11 mouse cellular contexts compared by ENCODE assay signal in the genomic region with DNA sequence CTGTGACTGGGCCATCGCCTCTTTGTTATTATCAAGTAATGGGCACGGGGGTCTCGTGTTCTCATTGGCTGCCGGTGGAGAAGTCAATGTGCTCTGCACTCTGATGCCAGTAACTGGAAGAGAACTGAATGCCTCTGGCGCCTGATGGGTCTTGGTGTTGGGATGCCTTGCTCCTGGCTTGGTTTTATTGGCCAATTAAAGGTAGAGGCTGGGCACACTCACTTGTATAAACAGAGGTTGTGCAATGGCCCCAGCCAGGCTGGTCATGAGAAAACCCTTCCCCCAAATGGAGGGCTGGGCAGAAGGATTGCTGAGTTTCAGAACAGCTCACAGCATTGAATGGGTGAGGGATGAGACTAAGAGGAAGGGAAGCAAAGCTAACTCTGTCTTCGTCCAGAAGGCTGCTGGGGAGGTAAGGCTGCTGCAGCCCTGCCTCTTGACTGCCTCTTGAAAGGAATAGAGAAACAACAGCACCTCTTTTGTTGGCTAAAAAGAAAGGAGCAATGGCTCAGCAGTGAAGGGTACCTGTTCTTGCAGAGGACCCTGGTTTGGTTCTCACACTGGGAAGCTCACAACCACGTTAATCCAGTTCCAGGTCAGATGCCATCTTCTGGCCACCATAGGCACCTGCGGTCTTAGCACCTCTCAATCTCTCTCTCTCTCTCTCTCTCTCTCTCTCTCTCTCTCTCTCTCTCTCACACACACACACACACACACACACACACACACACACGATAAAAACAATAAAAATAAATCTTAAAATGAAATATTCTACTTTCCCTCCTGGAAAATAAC.
DNase-seq lines count a peak whose midpoint lies in the region; ATAC-seq lines count a peak whose summit lies in the region.
"Had no signal": no experiment of that assay in that cellular context is flagged by ENCODE, and none has a peak within 500 bp of the region (broad histone marks: within the 10 kb centered on the region; RNA-seq: fewer than 3 reads in every experiment).

No protein-coding gene starts in this region.

- DNase-seq in gastrocnemius, adult 18-20 months (ENCODE audit: low spot score) = peak; percentile 57
- no peak for DNase-seq in gastrocnemius, postnatal 4 days (ENCODE audit: low spot score in 2 of 2)
- DNase-seq in right cerebral cortex, adult 18-20 months = peak; percentile 13
- DNase-seq in right cerebral cortex, postnatal 36 days (ENCODE audit: low spot score in 2 of 2) = no peak
- DNase-seq in fat pad, adult 2 months (ENCODE audit: extremely low read depth, low read depth, low spot score) = peak; percentile 14
- peak; percentile 57 for DNase-seq in lung, postnatal 25 days (ENCODE audit: low spot score)
- DNase-seq in forebrain, embryonic 11.5 days (ENCODE audit: low spot score) = no peak
- DNase-seq: cerebellum, adult 9-11 months; kidney, postnatal 4 days had no signal

- no peak overlapping the region for H3K4me3 ChIP-seq in forebrain, embryonic 11.5 days (ENCODE audit: low read depth, low read length)

- WGBS in forebrain, embryonic 11.5 days = 81% methylated on average over 9 of the region's 9 CpGs

- H3K4me2 ChIP-seq in forebrain, embryonic 11.5 days (ENCODE audit: low read depth, low read length, severe bottlenecking) = no peak overlapping the region
- H3K4me2 ChIP-seq: midbrain, embryonic 11.5 days had no signal

- no peak for ATAC-seq in megakaryocyte, adult 5-6 weeks (ENCODE audit: poor library complexity, severe bottlenecking)
- no peak for ATAC-seq in forebrain, embryonic 11.5 days (replicated peaks; ENCODE audit: low FRiP score)

- peaks cover 4% of the 10 kb centered on the region; the same call in 1 of the 2 replicates for H3K4me1 ChIP-seq in forebrain, embryonic 11.5 days (replicated peaks; ENCODE audit: control insufficient read depth, insufficient read depth, low read length)

- H3K27ac ChIP-seq in forebrain, embryonic 11.5 days (ENCODE audit: low read depth, low read length) = no peak overlapping the region

- H3K9ac ChIP-seq in forebrain, embryonic 11.5 days (ENCODE audit: low read length) = no peak overlapping the region

- no peaks in the 10 kb centered on the region for H3K27me3 ChIP-seq in forebrain, embryonic 11.5 days (ENCODE audit: control insufficient read depth, insufficient read depth, low read length)

- H3K9me3 ChIP-seq in forebrain, embryonic 11.5 days (ENCODE audit: control insufficient read depth, low read length) = no peaks in the 10 kb centered on the region

- H3K36me3 ChIP-seq in forebrain, embryonic 11.5 days (ENCODE audit: control insufficient read depth, insufficient read depth, low read length) = no peaks in the 10 kb centered on the region

Comparison
In these comparisons a context has a peak if more than half of its experiments do, and no peak if none do; other contexts are left out.
1. DNase-seq: peak in gastrocnemius, adult 18-20 months (single experiment), right cerebral cortex, adult 18-20 months (single experiment), fat pad, adult 2 months (single experiment) and lung, postnatal 25 days (single experiment); none in gastrocnemius, postnatal 4 days (0 of 2), right cerebral cortex, postnatal 36 days (0 of 2) and forebrain, embryonic 11.5 days (single experiment).